Mouse (Mus musculus) ES-Bruce4 (cell line): ENCODE data around the gene Cfap52.

Experiments used
- CTCF ChIP-seq: IDR thresholded peaks from one replicate; pipeline ENCODE4 v1.8.1; 2011; ENCODE audit warnings: low read depth, low read length
- POLR2A ChIP-seq: IDR thresholded peaks from one replicate; pipeline ENCODE4 v1.8.1; 2011; ENCODE audit warnings: low read length; ENCODE audit not compliant: insufficient read depth

- TF ChIP-seq POLR2A (no peak), CTCF (peak; percentile 5)
Observed at GRCm38 (mm10) chr11:67923720-67924119, 41.7 kb downstream of the Cfap52 start.
